Mouse (Mus musculus): ENCODE data around the gene Itga11.

DNA sequence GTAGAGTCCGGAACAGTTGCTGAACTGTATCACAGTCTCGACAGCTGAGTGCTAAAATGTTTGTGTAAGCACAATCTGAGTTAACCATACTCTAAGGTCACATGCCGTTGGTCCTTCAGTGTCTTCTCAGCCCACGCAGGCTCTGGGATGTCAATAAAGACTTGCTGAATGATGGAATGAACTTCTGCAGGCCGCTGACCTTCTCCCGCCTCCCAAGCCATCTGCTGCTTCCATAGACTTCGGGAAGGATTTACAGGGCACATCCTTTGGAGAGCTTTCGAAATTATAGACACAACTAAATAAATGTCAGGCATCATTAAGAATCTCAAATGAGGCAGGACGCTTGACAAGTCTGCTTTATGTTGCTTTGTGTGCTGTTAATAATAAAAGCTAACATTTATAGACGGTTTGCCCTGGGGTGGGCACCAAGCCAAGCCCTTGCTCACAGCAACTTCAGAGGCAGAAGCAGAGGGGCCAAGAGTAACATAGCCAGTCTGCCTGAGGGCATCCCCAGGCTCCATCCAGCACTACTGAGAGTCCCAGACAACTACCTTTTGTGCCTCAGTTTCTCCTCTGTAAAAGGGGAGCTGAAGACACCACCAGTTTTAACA, 13.4 kb upstream of the Itga11 start:
- no peak for TF ChIP-seq POLR2A (IDR thresholded peaks at IDR 0.05; ENCODE audit: insufficient read depth, low read length)
- TF ChIP-seq CTCF (IDR thresholded peaks at IDR 0.05; ENCODE audit: low read depth, low read length), result no peak
